Mouse (Mus musculus) forebrain, embryonic 16.5 days (tissue): ENCODE data around the gene Gimap3. TPM values are rescaled to one million over a fixed set of nuclear protein-coding genes. Genes with fewer than 3 reads are reported as not detected.

Experiments
- ATAC-seq: fragments of 200-750 bp; cut with Nextera tagmentation; 2 replicates; pipeline ENCODE4 v1.8.0; 2017; ENCODE audit warnings: mild to moderate bottlenecking, moderate library complexity
- H3K27ac ChIP-seq: fragments of 300-500 bp; sonication (generic); 2 replicates; pipeline ENCODE4 v1.5.1; 2014; ENCODE audit warnings: low read length, control low read depth
- H3K27me3 ChIP-seq: fragments of 300-500 bp; sonication (generic); replicated peaks from 2 replicates; pipeline ENCODE4 v1.6.1; 2014; ENCODE audit warnings: low read length; ENCODE audit not compliant: control insufficient read depth, insufficient read depth
- H3K36me3 ChIP-seq: fragments of 300-500 bp; sonication (generic); 2 replicates; pipeline ENCODE4 v1.6.1; 2014; ENCODE audit not compliant: control insufficient read depth, insufficient read depth
- H3K4me1 ChIP-seq: fragments of 300-500 bp; sonication (generic); replicated peaks from 2 replicates; pipeline ENCODE4 v1.6.1; 2014; ENCODE audit warnings: low read length; ENCODE audit not compliant: control insufficient read depth, insufficient read depth
- H3K4me2 ChIP-seq: fragments of 300-500 bp; sonication (generic); 2 replicates; pipeline ENCODE4 v1.6.1; 2014; ENCODE audit warnings: mild to moderate bottlenecking, low read length, control low read depth
- H3K4me3 ChIP-seq: fragments of 300-500 bp; sonication (generic); replicated peaks from 2 replicates; pipeline ENCODE4 v1.5.1; 2014; ENCODE audit warnings: mild to moderate bottlenecking, low read length, control low read depth
- H3K9ac ChIP-seq: fragments of 300-500 bp; sonication (generic); replicated peaks from 2 replicates; pipeline ENCODE4 v1.6.1; 2014; ENCODE audit warnings: low read depth, low read length, control low read depth
- H3K9me3 ChIP-seq: fragments of 300-500 bp; sonication (generic); 2 replicates; pipeline ENCODE4 v1.6.1; 2016; ENCODE audit warnings: low read length; ENCODE audit not compliant: control insufficient read depth
- whole genome bisulfite sequencing: fragments of 180-500 bp; shearing (Covaris S2); extraction: QIAGEN DNeasy Blood & Tissue Kit; methylation state at CpG from one replicate; pipeline ENCODE4 v1.1.7; 2014; 5-methylcytosine and 5-hydroxymethylcytosine counted together
- polyA plus RNA-seq: library from polyadenylated mRNA; unstranded; fragments of >200 nt; fragmentation: Nextera tagmentation; extraction: Ambion mirVana; gene quantifications from 2 replicates; pipeline ENCODE4 v1.2.1, GENCODE M21; 2015

Gimap3 gene
- polyA plus RNA-seq, 1 experiment from 2014 or later: not detected

- H3K4me1 ChIP-seq: 0 out of 2 replicates have a peak, but pooled peaks cover 4% of the 10 kb centered on the region
- H3K36me3 ChIP-seq: no peaks in the 10 kb centered on the region
- 45% methylated on average over 16 of the region's 16 CpGs for WGBS
- H3K4me2 ChIP-seq: no peak within 1 kb of the TSS
- H3K27me3 ChIP-seq: peaks cover 19% of the 10 kb centered on the region
- no peak for ATAC-seq
- no peak within 1 kb of the TSS for H3K4me3 ChIP-seq
- no peak within 1 kb of the TSS for H3K27ac ChIP-seq
- H3K9me3 ChIP-seq: no peaks in the 10 kb centered on the region
- no peak within 1 kb of the TSS for H3K9ac ChIP-seq
These were observed 24.4 kb downstream of the Gimap3 start, which contains the start of gene Gimap5 for GRCm38 (mm10) chr6:48745959-48746889. Gene Gimap5, plus strand, starts transcription at chr6:48746197.

DNA sequence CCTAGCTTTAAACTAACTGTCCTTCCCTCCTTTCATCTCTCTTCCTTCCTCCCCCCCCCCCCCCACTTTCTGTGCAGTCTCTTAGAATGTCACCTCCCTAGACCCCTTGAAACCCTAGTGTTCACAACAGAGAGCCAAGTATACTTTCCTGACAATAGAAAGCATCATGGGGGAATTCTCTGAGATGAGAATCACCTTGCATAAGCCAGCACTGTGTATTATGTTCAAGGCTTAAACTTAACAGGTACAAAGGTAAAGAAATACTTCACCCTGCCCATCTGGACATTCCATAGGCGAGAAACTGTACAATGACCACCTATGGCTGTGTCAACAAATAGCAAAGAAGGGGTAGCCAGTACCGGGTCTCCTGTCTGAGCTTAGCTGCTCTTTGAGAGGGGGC is 25.2 kb downstream of the Gimap3 start:
- peaks cover 19% of the 10 kb centered on the region for H3K27me3 ChIP-seq
- WGBS: 64% methylated on average over 2 of the region's 2 CpGs
- H3K9ac ChIP-seq: no peak overlapping the region
- no peak overlapping the region for H3K4me2 ChIP-seq
- no peak overlapping the region for H3K27ac ChIP-seq
- ATAC-seq: no peak
- no peaks in the 10 kb centered on the region for H3K36me3 ChIP-seq
- H3K9me3 ChIP-seq: no peaks in the 10 kb centered on the region
- no peak overlapping the region for H3K4me3 ChIP-seq
- 0 out of 2 replicates have a peak, but pooled peaks cover 4% of the 10 kb centered on the region for H3K4me1 ChIP-seq

DNA sequence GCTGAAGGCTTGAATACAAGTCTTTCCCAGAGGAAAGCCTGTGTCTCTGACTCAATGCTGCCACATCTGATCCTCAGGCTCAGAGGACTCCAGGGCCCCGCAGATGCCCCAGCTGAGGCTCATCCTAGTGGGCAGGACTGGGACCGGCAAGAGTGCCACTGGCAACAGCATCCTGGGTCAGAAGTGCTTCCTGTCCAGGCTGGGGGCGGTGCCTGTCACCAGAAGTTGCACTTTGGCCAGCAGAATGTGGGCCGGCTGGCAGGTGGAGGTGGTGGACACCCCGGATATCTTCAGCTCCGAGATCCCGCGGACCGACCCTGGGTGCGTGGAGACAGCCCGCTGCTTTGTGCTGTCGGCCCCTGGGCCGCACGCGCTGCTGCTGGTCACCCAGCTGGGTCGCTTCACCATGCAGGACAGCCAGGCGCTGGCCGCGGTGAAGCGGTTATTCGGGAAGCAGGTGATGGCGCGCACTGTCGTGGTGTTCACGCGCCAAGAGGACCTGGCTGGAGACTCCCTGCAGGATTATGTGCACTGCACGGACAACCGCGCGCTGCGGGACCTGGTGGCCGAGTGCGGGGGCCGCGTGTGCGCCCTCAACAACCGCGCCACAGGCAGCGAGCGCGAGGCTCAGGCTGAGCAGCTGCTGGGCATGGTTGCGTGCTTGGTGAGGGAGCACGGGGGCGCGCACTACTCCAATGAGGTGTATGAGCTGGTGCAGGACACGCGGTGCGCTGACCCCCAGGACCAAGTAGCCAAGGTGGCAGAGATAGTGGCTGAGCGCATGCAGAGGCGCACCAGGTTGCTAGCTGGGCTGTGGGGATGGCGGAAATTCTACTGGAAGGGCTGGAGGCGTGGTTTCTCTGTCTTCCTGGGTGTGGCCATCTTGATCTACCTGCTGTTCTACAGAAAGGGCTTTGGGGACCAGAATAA is 28.0 kb downstream of the Gimap3 start:
- Histone ChIP-seq H3K4me3 (peak overlapping the region; percentile 45), H3K27me3 (peaks cover 19% of the 10 kb centered on the region), H3K9ac (peak overlapping the region; percentile 62), H3K36me3 (no peaks in the 10 kb centered on the region), H3K4me2 (peak overlapping the region; percentile 63), H3K4me1 (0 out of 2 replicates have a peak, but pooled peaks cover 4% of the 10 kb centered on the region), H3K27ac (no peak overlapping the region), H3K9me3 (no peaks in the 10 kb centered on the region)
- WGBS: 2% methylated on average over 52 of the region's 52 CpGs
- ATAC-seq: peak; percentile 72

GRCm38 (mm10) chr6:48741711-48742206 is 28.9 kb downstream of the Gimap3 start:
- H3K9ac ChIP-seq: no peak overlapping the region
- H3K4me2 ChIP-seq: peak overlapping the region; percentile 20
- no peak overlapping the region for H3K4me3 ChIP-seq
- no peaks in the 10 kb centered on the region for H3K36me3 ChIP-seq
- 0 out of 2 replicates have a peak, but pooled peaks cover 4% of the 10 kb centered on the region for H3K4me1 ChIP-seq
- 0 out of 2 replicates have a peak, but pooled peaks have one; percentile 49 for ATAC-seq
- 47% methylated on average over 9 of the region's 9 CpGs for WGBS
- H3K27ac ChIP-seq: no peak overlapping the region
- H3K9me3 ChIP-seq: no peaks in the 10 kb centered on the region
- peaks cover 19% of the 10 kb centered on the region for H3K27me3 ChIP-seq

- H3K9ac ChIP-seq: no peak overlapping the region
- no peak for ATAC-seq
- H3K4me2 ChIP-seq: no peak overlapping the region
- H3K4me1 ChIP-seq: 0 out of 2 replicates have a peak, but pooled peaks cover 4% of the 10 kb centered on the region
- H3K27ac ChIP-seq: no peak overlapping the region
- no peak overlapping the region for H3K4me3 ChIP-seq
- peaks cover 19% of the 10 kb centered on the region for H3K27me3 ChIP-seq
- H3K9me3 ChIP-seq: no peaks in the 10 kb centered on the region
- WGBS: 36% methylated on average over 3 of the region's 3 CpGs
- H3K36me3 ChIP-seq: no peaks in the 10 kb centered on the region
These were observed 29.4 kb downstream of the Gimap3 start for GRCm38 (mm10) chr6:48741273-48741672.

DNA sequence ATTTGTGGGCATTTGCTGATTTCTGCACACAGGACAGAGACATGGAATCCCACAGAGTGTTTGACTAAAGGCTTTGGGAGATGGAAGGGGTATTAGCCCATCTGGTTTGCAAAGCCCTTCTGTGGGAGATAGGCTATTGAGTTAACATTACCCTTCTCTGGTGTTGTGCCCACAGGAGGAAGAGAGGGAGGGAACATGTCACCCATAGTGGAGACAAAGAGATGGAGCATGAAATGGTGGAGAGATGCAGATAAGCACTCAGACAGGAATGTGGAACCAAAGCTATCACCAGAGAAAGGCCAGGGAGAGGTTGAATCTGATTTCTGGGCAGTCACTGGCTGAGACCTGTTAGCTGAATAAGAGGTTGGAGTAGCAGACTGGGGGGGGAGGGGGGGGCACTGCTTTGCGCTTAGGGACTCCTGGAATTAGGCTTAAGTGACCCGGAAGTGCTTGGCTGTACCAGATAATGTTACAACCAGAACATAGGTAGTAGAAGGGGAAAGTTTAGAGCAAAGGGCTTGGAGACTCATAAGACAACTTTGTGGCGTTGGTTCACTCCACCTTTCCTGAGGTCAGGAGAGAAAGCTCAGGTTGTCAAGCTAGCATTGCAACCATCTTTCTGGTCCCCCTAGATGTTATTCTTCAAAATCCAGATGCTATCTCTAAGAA is 30.0 kb downstream of the Gimap3 start:
- no peak overlapping the region for H3K27ac ChIP-seq
- H3K4me2 ChIP-seq: no peak overlapping the region
- ATAC-seq: no peak
- no peaks in the 10 kb centered on the region for H3K9me3 ChIP-seq
- peaks cover 19% of the 10 kb centered on the region for H3K27me3 ChIP-seq
- no peak overlapping the region for H3K9ac ChIP-seq
- WGBS: 73% methylated on average over 3 of the region's 3 CpGs
- no peak overlapping the region for H3K4me3 ChIP-seq
- no peaks in the 10 kb centered on the region for H3K36me3 ChIP-seq
- H3K4me1 ChIP-seq: 0 out of 2 replicates have a peak, but pooled peaks cover 4% of the 10 kb centered on the region

DNA sequence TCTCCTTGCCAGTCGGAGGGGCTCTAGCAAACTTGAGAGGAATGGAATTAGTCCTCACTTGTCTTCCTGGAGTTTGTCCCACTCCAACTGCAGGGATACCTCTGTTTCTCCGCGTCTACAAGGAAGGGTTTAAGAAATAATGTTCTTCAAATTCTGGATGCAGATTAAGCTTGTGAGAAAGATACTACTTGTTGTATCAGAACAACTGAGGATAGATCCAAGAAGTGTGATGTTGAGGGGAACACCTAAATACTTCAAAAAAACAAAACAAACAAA is 30.9 kb downstream of the Gimap3 start:
- 0 out of 2 replicates have a peak, but pooled peaks cover 4% of the 10 kb centered on the region for H3K4me1 ChIP-seq
- no peak for ATAC-seq
- H3K9me3 ChIP-seq: no peaks in the 10 kb centered on the region
- no peak overlapping the region for H3K9ac ChIP-seq
- peaks cover 19% of the 10 kb centered on the region for H3K27me3 ChIP-seq
- no peak overlapping the region for H3K27ac ChIP-seq
- H3K4me3 ChIP-seq: no peak overlapping the region
- 92% methylated on average over 3 of the region's 3 CpGs for WGBS
- H3K36me3 ChIP-seq: no peaks in the 10 kb centered on the region
- H3K4me2 ChIP-seq: no peak overlapping the region

- H3K4me3 ChIP-seq: no peak within 1 kb of the TSS
- no peaks in the 10 kb centered on the region for H3K9me3 ChIP-seq
- no peak within 1 kb of the TSS for H3K4me2 ChIP-seq
- peaks cover 19% of the 10 kb centered on the region for H3K27me3 ChIP-seq
- no peak within 1 kb of the TSS for H3K27ac ChIP-seq
- 0 out of 2 replicates have a peak, but pooled peaks cover 4% of the 10 kb centered on the region for H3K4me1 ChIP-seq
- ATAC-seq: no peak
- WGBS: 82% methylated on average over 15 of the region's 15 CpGs
- H3K9ac ChIP-seq: no peak within 1 kb of the TSS
- no peaks in the 10 kb centered on the region for H3K36me3 ChIP-seq
These were observed 31.5 kb downstream of the Gimap3 start, which contains the start of gene Gimap1 for GRCm38 (mm10) chr6:48738961-48739779. Gene Gimap1, plus strand, starts transcription at chr6:48739054.
